Mouse (Mus musculus): Measurements from ENCODE around the gene Gm28635. TPM values are rescaled to one million over a fixed set of nuclear protein-coding genes. Genes with fewer than 3 reads are reported as not detected.

Gene Gm28635
- total and polyA plus RNA-seq, 3 experiments = not detected

DNA sequence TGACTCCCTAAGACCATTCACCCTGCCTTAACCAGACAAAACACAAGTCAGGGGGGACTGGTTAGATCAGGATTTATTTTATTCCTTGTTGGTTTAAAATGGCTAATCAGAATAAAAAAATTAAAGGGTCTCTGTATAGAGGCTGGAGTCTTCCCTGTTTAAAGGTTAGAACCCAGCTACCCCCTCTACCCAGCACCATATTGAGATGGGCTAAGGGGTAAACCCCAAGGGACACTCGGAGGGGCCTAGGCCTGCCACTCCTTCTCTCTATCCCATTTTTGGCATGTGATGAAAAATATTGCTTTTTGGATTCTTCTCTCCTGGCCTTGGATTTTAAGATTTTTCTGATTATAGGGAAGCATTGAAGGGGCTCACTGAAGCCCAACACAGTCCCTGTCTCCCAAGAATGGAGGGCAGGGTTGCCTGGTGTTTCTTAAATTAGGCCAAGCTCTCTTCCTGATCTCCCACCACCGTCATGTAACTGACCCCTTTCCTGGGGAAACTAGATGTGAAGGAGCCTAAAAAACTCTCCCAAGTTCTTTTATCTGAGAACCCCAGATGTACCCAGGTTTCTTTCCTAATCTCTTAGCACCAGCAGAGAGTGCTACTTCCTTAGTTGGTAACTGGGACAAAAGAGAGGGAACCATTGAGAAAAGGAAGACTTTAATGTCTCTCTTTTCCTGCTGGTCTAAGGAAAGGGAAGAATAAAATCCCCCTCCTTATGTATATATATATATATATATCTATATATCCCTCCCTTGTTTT lies 10.4 kb upstream of the Gm28635 start:
- Histone ChIP-seq H3K9me3 (replicated peaks; ENCODE audit: low read length) (no peaks in the 10 kb centered on the region), H3K4me3 (replicated peaks in 1 of 3; ENCODE audit: low read depth in 2 of 3, low read length in 2 of 3, poor library complexity in 1 of 3) (no peak overlapping the region), H3K36me3 (replicated peaks in 1 of 2; ENCODE audit: control insufficient read depth in 1 of 2, insufficient read depth in 1 of 2, low read length in 1 of 2) (peaks cover 59 to 89% of the 10 kb centered on the region in 2 experiments), H3K4me2 (ENCODE audit: insufficient read depth, low read depth, poor library complexity, severe bottlenecking) (no peak overlapping the region), H3K9ac (ENCODE audit: insufficient read depth, low read depth) (no peak overlapping the region), H3K27ac (ENCODE audit: insufficient read depth, low read depth) (no peak overlapping the region), H3K79me2 (replicated peaks; ENCODE audit: control insufficient read depth, extremely low read depth, insufficient read depth, poor library complexity, severe bottlenecking) (0 out of 2 replicates have a peak, but pooled peaks cover 2% of the 10 kb centered on the region), H3K4me1 (ENCODE audit: control insufficient read depth in 1 of 2, insufficient read depth in 2 of 2) (peaks cover 0 to 4% of the 10 kb centered on the region in 2 experiments; a peak in 1 of 4 replicates), H3K27me3 (replicated peaks) (no peaks in the 10 kb centered on the region)
- no peak for DNase-seq (ENCODE audit: extremely low read depth)
- TF ChIP-seq UBTF (IDR thresholded peaks at IDR 0.05; ENCODE audit: low read depth, low read length) (no peak), USF2 (conservative IDR thresholded peaks at IDR 0.05; ENCODE audit: low read depth, low read length) (no peak), POLR2AphosphoS2 (IDR thresholded peaks at IDR 0.05; ENCODE audit: low read depth, low read length) (no peak; the same call in 1 of the 2 replicates), ZMIZ1 (IDR thresholded peaks at IDR 0.05; ENCODE audit: low read depth, low read length) (no peak), ETS1 (conservative IDR thresholded peaks at IDR 0.05; ENCODE audit: low read depth, low read length) (no peak), SIN3A (IDR thresholded peaks at IDR 0.05; ENCODE audit: low read length) (no peak), ZKSCAN1 (IDR thresholded peaks at IDR 0.05; ENCODE audit: borderline replicate concordance, low read depth, low read length) (no peak), CHD2 (IDR thresholded peaks at IDR 0.05; ENCODE audit: low read length) (no peak), NELFE (IDR thresholded peaks at IDR 0.05; ENCODE audit: low read depth, low read length) (no peak), HCFC1 (IDR thresholded peaks at IDR 0.05; ENCODE audit: low read depth, low read length) (no peak), RCOR1 (conservative IDR thresholded peaks at IDR 0.05; ENCODE audit: low read depth, low read length) (no peak), MAX (IDR thresholded peaks at IDR 0.05; ENCODE audit: low read length) (no peak), TBP (conservative IDR thresholded peaks at IDR 0.05; ENCODE audit: low read depth, low read length) (no peak), BHLHE40 (IDR thresholded peaks at IDR 0.05; ENCODE audit: low read depth, low read length) (no peak), GABPA (IDR thresholded peaks at IDR 0.05; ENCODE audit: insufficient replicate concordance, low read depth, low read length) (no peak), CTCF (conservative IDR thresholded peaks at IDR 0.05 in 1 of 2, IDR thresholded peaks at IDR 0.05 in 1 of 2; ENCODE audit: low read depth in 2 of 2, low read length in 2 of 2) (no peak), MAFK (IDR thresholded peaks at IDR 0.05; ENCODE audit: insufficient replicate concordance, low read length) (no peak), MAZ (IDR thresholded peaks at IDR 0.05; ENCODE audit: low read depth, low read length) (no peak)
- dilution Hi-C loops (cut with MboI; ENCODE audit: extremely low pct_ligation_motif_present, extremely low pct_unique_long_range_greater_than_20kb, low sequenced_read_pairs) = no loop called here
- in situ Hi-C loops (cut with MboI; ENCODE audit: low pct_ligation_motif_present, low pct_unique_long_range_greater_than_20kb, low sequenced_read_pairs) = no loop called here

DNA sequence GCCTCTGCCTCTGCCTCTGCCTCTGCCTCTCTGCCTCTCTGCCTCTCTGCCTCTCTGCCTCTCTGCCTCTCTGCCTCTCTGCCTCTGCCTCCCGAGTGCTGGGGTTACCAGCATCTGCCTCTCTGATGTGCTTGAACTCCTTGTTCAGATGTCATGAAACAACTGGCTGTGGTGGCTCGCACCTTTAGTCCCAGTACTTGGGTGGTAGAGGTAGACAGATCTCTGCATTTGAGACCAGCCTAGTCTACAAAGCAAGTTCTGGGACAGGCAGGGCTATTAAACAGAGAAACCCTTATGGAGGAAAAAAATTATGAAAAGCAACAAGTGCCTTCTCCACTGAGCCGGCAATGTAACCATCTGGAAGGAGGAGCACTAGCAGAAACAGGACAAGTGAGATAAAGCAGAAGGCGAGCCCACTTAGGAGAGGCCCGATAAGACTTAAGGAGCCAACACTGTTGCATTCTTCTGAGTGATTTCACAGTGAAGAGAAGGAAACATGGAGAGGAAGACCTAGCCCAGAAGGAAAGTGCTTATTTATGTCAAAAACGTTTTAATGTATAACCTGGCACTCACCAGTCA lies 4.9 kb upstream of the Gm28635 start:
- TF ChIP-seq MYC (IDR thresholded peaks at IDR 0.05; ENCODE audit: low read depth, low read length) (no peak), HCFC1 (IDR thresholded peaks at IDR 0.05; ENCODE audit: low read depth, low read length) (no peak), JUND (conservative IDR thresholded peaks at IDR 0.05; ENCODE audit: low read depth, low read length) (no peak), NELFE (IDR thresholded peaks at IDR 0.05; ENCODE audit: low read depth, low read length) (no peak), RCOR1 (conservative IDR thresholded peaks at IDR 0.05; ENCODE audit: low read depth, low read length) (no peak), MAX (IDR thresholded peaks at IDR 0.05; ENCODE audit: low read length) (no peak), TCF12 (IDR thresholded peaks at IDR 0.05; ENCODE audit: low read depth, low read length) (no peak), MAZ (IDR thresholded peaks at IDR 0.05; ENCODE audit: low read depth, low read length) (no peak), CTCF (conservative IDR thresholded peaks at IDR 0.05 in 1 of 2, IDR thresholded peaks at IDR 0.05 in 1 of 2; ENCODE audit: low read depth in 2 of 2, low read length in 2 of 2) (no peak), ELF1 (IDR thresholded peaks at IDR 0.05; ENCODE audit: low read depth, low read length) (no peak), USF1 (IDR thresholded peaks at IDR 0.05; ENCODE audit: low read depth, low read length) (no peak), ZNF384 (IDR thresholded peaks at IDR 0.05; ENCODE audit: low read depth, low read length) (no peak), GABPA (IDR thresholded peaks at IDR 0.05; ENCODE audit: insufficient replicate concordance, low read depth, low read length) (no peak), KAT2A (IDR thresholded peaks at IDR 0.05; ENCODE audit: insufficient replicate concordance, low read length) (no peak), POLR2A (IDR thresholded peaks at IDR 0.05; ENCODE audit: low read depth, low read length) (no peak), UBTF (IDR thresholded peaks at IDR 0.05; ENCODE audit: low read depth, low read length) (no peak)
- no peak for DNase-seq (ENCODE audit: extremely low read depth)
- peaks cover 0 to 10% of the 10 kb centered on the region in 2 experiments; a peak in 2 of 4 replicates for H3K4me1 ChIP-seq (ENCODE audit: control insufficient read depth in 1 of 2, insufficient read depth in 2 of 2)
- H3K36me3 ChIP-seq (replicated peaks in 1 of 2; ENCODE audit: control insufficient read depth in 1 of 2, insufficient read depth in 1 of 2, low read length in 1 of 2) = peaks cover 18 to 56% of the 10 kb centered on the region in 2 experiments
- no peak overlapping the region for H3K9ac ChIP-seq (ENCODE audit: insufficient read depth, low read depth)
- peaks cover 11% of the 10 kb centered on the region for H3K79me2 ChIP-seq (replicated peaks; ENCODE audit: control insufficient read depth, extremely low read depth, insufficient read depth, poor library complexity, severe bottlenecking)
- no peak overlapping the region for H3K4me3 ChIP-seq (replicated peaks in 1 of 3; ENCODE audit: low read depth in 2 of 3, low read length in 2 of 3, poor library complexity in 1 of 3)
- no peaks in the 10 kb centered on the region for H3K27me3 ChIP-seq (replicated peaks)
- in situ Hi-C loops (cut with MboI; ENCODE audit: low pct_ligation_motif_present, low pct_unique_long_range_greater_than_20kb, low sequenced_read_pairs) = no loop called here
- no peak overlapping the region for H3K4me2 ChIP-seq (ENCODE audit: insufficient read depth, low read depth, poor library complexity, severe bottlenecking)
- no peak overlapping the region for H3K27ac ChIP-seq (ENCODE audit: insufficient read depth, low read depth)
- H3K9me3 ChIP-seq (replicated peaks; ENCODE audit: low read length) = no peaks in the 10 kb centered on the region
- dilution Hi-C loops (cut with MboI; ENCODE audit: extremely low pct_ligation_motif_present, extremely low pct_unique_long_range_greater_than_20kb, low sequenced_read_pairs) = no loop called here

All from CH12.LX (cell line).